Mouse (Mus musculus) spleen, adult 2 months (tissue): ENCODE data around the gene Ncoa6. TPM values are rescaled to one million over a fixed set of nuclear protein-coding genes. Genes with fewer than 3 reads are reported as not detected.

Experiments used
- DNase-seq, 2 experiments: peaks; one replicate each; pipeline versions ENCODE4 v3.0.0 to v3.0.0-alpha.2; 2012 to 2021; ENCODE audit warnings: low spot score in 2 of 2, low read depth in 1 of 2
- H3K27ac ChIP-seq: fragments of 200-500 bp; 2 replicates; pipeline ENCODE4 v1.5.1; 2012; ENCODE audit warnings: low read length, inconsistent platforms; ENCODE audit not compliant: insufficient read depth
- H3K27me3 ChIP-seq: fragments of 200-500 bp; 2 replicates; pipeline ENCODE4 v1.6.1; 2012; ENCODE audit warnings: mild to moderate bottlenecking, moderate library complexity, low read length, inconsistent platforms; ENCODE audit not compliant: control insufficient read depth, insufficient read depth
- H3K36me3 ChIP-seq: fragments of 200-500 bp; 2 replicates; pipeline ENCODE4 v1.6.1; 2012; ENCODE audit warnings: mild to moderate bottlenecking, low read length, inconsistent platforms; ENCODE audit not compliant: control insufficient read depth, insufficient read depth
- H3K4me1 ChIP-seq: fragments of 200-500 bp; 2 replicates; pipeline ENCODE4 v1.6.1; 2011; ENCODE audit warnings: inconsistent platforms; ENCODE audit not compliant: control insufficient read depth, insufficient read depth, insufficient read length
- H3K4me3 ChIP-seq: fragments of 200-500 bp; 2 replicates; pipeline ENCODE4 v1.5.1; 2011; ENCODE audit warnings: mild to moderate bottlenecking, inconsistent platforms; ENCODE audit not compliant: insufficient read depth, insufficient read length; ENCODE audit errors: extremely low read depth
- CTCF ChIP-seq: fragments of 200-500 bp; IDR thresholded peaks from 2 replicates; pipeline ENCODE4 v1.5.1; 2011; ENCODE audit warnings: mild to moderate bottlenecking, inconsistent platforms; ENCODE audit not compliant: insufficient read depth, insufficient read length, insufficient replicate concordance; ENCODE audit errors: extremely low read depth
- POLR2A ChIP-seq: fragments of 200-500 bp; IDR thresholded peaks from 2 replicates; pipeline ENCODE4 v1.6.1; 2011; ENCODE audit warnings: low read depth, low read length, inconsistent platforms
- WGBS: fragments of 180-500 bp; shearing (Covaris S2); methylation state at CpG from one replicate; pipeline ENCODE4 v1.1.7; 2018; 5-methylcytosine and 5-hydroxymethylcytosine counted together
- polyA plus RNA-seq: library from polyadenylated mRNA; depleted of rRNA; stranded (reverse); fragments of >200 nt; gene quantifications from 2 replicates; pipeline ENCODE4 v1.2.3, GENCODE M21; 2012; rRNA removed

Ncoa6 gene
- polyA plus RNA-seq, 1 experiment = 41.8 TPM

- no peaks in the 10 kb centered on the region for H3K27me3 ChIP-seq
- no peak overlapping the region for H3K27ac ChIP-seq
- no peaks in the 10 kb centered on the region for H3K4me1 ChIP-seq
- no peak for TF ChIP-seq CTCF
- no peak for TF ChIP-seq POLR2A
- no peak for DNase-seq
- 95% methylated on average over 3 of the region's 3 CpGs for WGBS
- no peaks in the 10 kb centered on the region for H3K36me3 ChIP-seq
- H3K4me3 ChIP-seq = no peak overlapping the region
These were observed 119.3 kb downstream of the Ncoa6 start for GRCm38 (mm10) chr2:155354402-155354801.

GRCm38 (mm10) chr2:155346670-155347069, 127.0 kb downstream of the Ncoa6 start:
- WGBS = 83% methylated on average over 1 of the region's 1 CpGs
- DNase-seq = no peak
- H3K4me3 ChIP-seq = no peak overlapping the region
- no peaks in the 10 kb centered on the region for H3K4me1 ChIP-seq
- no peaks in the 10 kb centered on the region for H3K27me3 ChIP-seq
- H3K27ac ChIP-seq = no peak overlapping the region
- peaks cover 1% of the 10 kb centered on the region; the same call in 1 of the 2 replicates for H3K36me3 ChIP-seq
- TF ChIP-seq POLR2A (no peak), CTCF (no peak)

Other genes with a start within 250 kb of the Ncoa6 start
- gene Dynlrb1, start 237.4 kb downstream of the Ncoa6 start, polyA plus RNA-seq = 76.8 and 79.1 TPM in 2 replicates
- gene Map1lc3a, start 197.6 kb downstream of the Ncoa6 start, polyA plus RNA-seq = 42.7 and 60.6 TPM in 2 replicates
- 16.0 and 17.6 TPM in 2 replicates for gene Pigu, start 116.5 kb downstream of the Ncoa6 start, polyA plus RNA-seq
- 16.9 and 29.8 TPM in 2 replicates for gene Trp53inp2, start 92.8 kb downstream of the Ncoa6 start, polyA plus RNA-seq
- gene Acss2, start 44.1 kb upstream of the Ncoa6 start, polyA plus RNA-seq = 13.1 TPM in 2 replicates
- gene Ggt7, start 44.3 kb upstream of the Ncoa6 start, polyA plus RNA-seq = 8.1 and 9.6 TPM in 2 replicates
- gene Gss, start 118.9 kb upstream of the Ncoa6 start, polyA plus RNA-seq = 9.9 and 11.3 TPM in 2 replicates
- gene Myh7b, start 137.3 kb upstream of the Ncoa6 start, polyA plus RNA-seq = 0.04 TPM in 2 replicates
- 144 and 162 TPM in 2 replicates for gene Trpc4ap, start 218.5 kb upstream of the Ncoa6 start, polyA plus RNA-seq